Mouse (Mus musculus): ENCODE data around the gene Otoa. TPM values are rescaled to one million over a fixed set of nuclear protein-coding genes. Genes with fewer than 3 reads are reported as not detected.

Otoa gene
- total RNA-seq, 2 experiments from 2014 or later = 0.32 to 0.51 TPM

Other genes starting within 250 kb of the Otoa start
- gene Eef2k, start 238.8 kb upstream of the Otoa start, total RNA-seq (2021) = 10 to 100 TPM; 24.8 to 26.7 TPM
- 10 to 100 TPM; 25.7 to 26.6 TPM for gene Polr3e, start 163.9 kb upstream of the Otoa start, total RNA-seq (2021)
- gene Cdr2, start 99.3 kb upstream of the Otoa start, total RNA-seq (2021) = 1 to 10 TPM; 4.6 to 5.6 TPM
- 1 to 10 TPM; 1.8 to 2.0 TPM for gene Mfsd13b, start 99.1 kb upstream of the Otoa start, total RNA-seq (2021)
- gene Mettl9, start 47.2 kb upstream of the Otoa start, total RNA-seq (2021) = 10 to 100 TPM; 79.8 to 85.9 TPM
- gene Igsf6, start 7.1 kb upstream of the Otoa start, total RNA-seq (2021) = under 1 TPM in 1 of 2 experiments, not detected in 1; 0.20 TPM

All from layer of hippocampus, postnatal 36 days (tissue).